Mouse (Mus musculus) neural tube, embryonic 12.5 days (tissue): Measurements from ENCODE around the gene Cmtm1. TPM values are rescaled to one million over a fixed set of nuclear protein-coding genes. Genes with fewer than 3 reads are reported as not detected.
"Not testable (repeated sequence)": the region's sequence is repeated elsewhere in the genome, so short reads cannot be mapped to it uniquely, and the experiment has no call there.

Experiments
- ATAC-seq: fragments of 200-750 bp; cut with Nextera tagmentation; 2 replicates; pipeline ENCODE4 v1.8.0; 2017; ENCODE audit warnings: low read depth, mild to moderate bottlenecking, moderate TSS enrichment, moderate library complexity; ENCODE audit not compliant: low FRiP score
- H3K27ac ChIP-seq: fragments of 300-500 bp; sonication (generic); 2 replicates; pipeline ENCODE4 v1.5.1; 2016
- H3K27me3 ChIP-seq: fragments of 300-500 bp; sonication (generic); replicated peaks from 2 replicates; pipeline ENCODE4 v1.6.1; 2016; ENCODE audit warnings: mild to moderate bottlenecking
- H3K36me3 ChIP-seq: fragments of 300-500 bp; sonication (generic); 2 replicates; pipeline ENCODE4 v1.6.1; 2016; ENCODE audit warnings: mild to moderate bottlenecking
- H3K4me1 ChIP-seq: fragments of 300-500 bp; sonication (generic); 2 replicates; pipeline ENCODE4 v1.6.1; 2016
- H3K4me2 ChIP-seq: fragments of 300-500 bp; sonication (generic); replicated peaks from 2 replicates; pipeline ENCODE4 v1.6.1; 2016; ENCODE audit warnings: mild to moderate bottlenecking
- H3K4me3 ChIP-seq: fragments of 300-500 bp; sonication (generic); 2 replicates; pipeline ENCODE4 v1.5.1; 2016
- H3K9ac ChIP-seq: fragments of 300-500 bp; sonication (generic); 2 replicates; pipeline ENCODE4 v1.6.1; 2016; ENCODE audit warnings: mild to moderate bottlenecking
- H3K9me3 ChIP-seq: fragments of 300-500 bp; sonication (generic); 2 replicates; pipeline ENCODE4 v1.6.1; 2016; ENCODE audit warnings: mild to moderate bottlenecking
- WGBS: fragments of 180-500 bp; shearing (Covaris S2); methylation state at CpG from one replicate; pipeline ENCODE4 v1.1.7; 2016; 5-methylcytosine and 5-hydroxymethylcytosine counted together
- polyA plus RNA-seq: library from polyadenylated mRNA; unstranded; fragments of >200 nt; fragmentation: Nextera tagmentation; extraction: Ambion mirVana; gene quantifications from 2 replicates; pipeline ENCODE4 v1.2.1, GENCODE M21; 2016

Cmtm1 gene
- not detected in 2 replicates for polyA plus RNA-seq

GRCm38 (mm10) chr8:104309441-104310155 lies at the start of gene Cmtm1, which contains the start of gene Gm45711:
Gene Cmtm1 (minus strand): TSS chr8:104310145.
Gene Gm45711 (minus strand): TSS chr8:104310081.
- H3K27me3 ChIP-seq, H3K4me2 ChIP-seq: not testable (repeated sequence)
- WGBS = 90% methylated on average over 36 of the region's 36 CpGs

GRCm38 (mm10) chr8:104358637-104359036 lies 48.7 kb upstream of the Cmtm1 start:
- no peak for ATAC-seq
- Histone ChIP-seq H3K4me2 (no peak overlapping the region), H3K9me3 (no peaks in the 10 kb centered on the region), H3K27ac (no peak overlapping the region), H3K4me3 (no peak overlapping the region), H3K9ac (no peak overlapping the region), H3K27me3 (no peaks in the 10 kb centered on the region), H3K4me1 (peaks cover 7% of the 10 kb centered on the region), H3K36me3 (peaks cover 18% of the 10 kb centered on the region)
- WGBS = 81% methylated on average over 3 of the region's 3 CpGs

More at GRCm38 (mm10) chr8:104309441-104310155, at the start of gene Cmtm1, which contains the start of gene Gm45711:
- H3K9me3 ChIP-seq, H3K9ac ChIP-seq, H3K4me3 ChIP-seq, H3K27ac ChIP-seq, H3K36me3 ChIP-seq, H3K4me1 ChIP-seq, ATAC-seq: not testable (repeated sequence)

- Histone ChIP-seq H3K27ac (no peak overlapping the region), H3K9ac (no peak overlapping the region)
- 91% methylated on average over 10 of the region's 10 CpGs for WGBS
These were observed 44.6 kb upstream of the Cmtm1 start for GRCm38 (mm10) chr8:104354504-104354903.

GRCm38 (mm10) chr8:104353186-104353585 lies 43.2 kb upstream of the Cmtm1 start:
- no peaks in the 10 kb centered on the region for H3K9me3 ChIP-seq
- 65% methylated on average over 5 of the region's 5 CpGs for WGBS
- no peak overlapping the region for H3K9ac ChIP-seq
- no peak overlapping the region for H3K4me3 ChIP-seq
- no peak overlapping the region for H3K4me2 ChIP-seq
- H3K4me1 ChIP-seq = no peaks in the 10 kb centered on the region
- H3K27ac ChIP-seq = no peak overlapping the region
- no peaks in the 10 kb centered on the region for H3K27me3 ChIP-seq
- H3K36me3 ChIP-seq = peaks cover 23% of the 10 kb centered on the region
- peak; percentile 48; the same call in 1 of the 2 replicates for ATAC-seq

More at GRCm38 (mm10) chr8:104354504-104354903, 44.6 kb upstream of the Cmtm1 start:
- H3K4me1 ChIP-seq = no peaks in the 10 kb centered on the region
- no peak overlapping the region for H3K4me2 ChIP-seq
- no peaks in the 10 kb centered on the region for H3K9me3 ChIP-seq
- no peak for ATAC-seq
- no peaks in the 10 kb centered on the region for H3K27me3 ChIP-seq
- no peak overlapping the region for H3K4me3 ChIP-seq
- peaks cover 23% of the 10 kb centered on the region for H3K36me3 ChIP-seq

GRCm38 (mm10) chr8:104350047-104350446 lies 40.1 kb upstream of the Cmtm1 start:
- no peak for ATAC-seq
- no peaks in the 10 kb centered on the region for H3K27me3 ChIP-seq
- no peak overlapping the region for H3K4me3 ChIP-seq
- no peak overlapping the region for H3K4me2 ChIP-seq
- peaks cover 22% of the 10 kb centered on the region for H3K36me3 ChIP-seq
- no peak overlapping the region for H3K9ac ChIP-seq
- 90% methylated on average over 13 of the region's 13 CpGs for WGBS
- no peak overlapping the region for H3K27ac ChIP-seq
- no peaks in the 10 kb centered on the region for H3K9me3 ChIP-seq
- H3K4me1 ChIP-seq = no peaks in the 10 kb centered on the region

GRCm38 (mm10) chr8:104348971-104349370 lies 39.0 kb upstream of the Cmtm1 start:
- WGBS = 93% methylated on average over 5 of the region's 5 CpGs
- H3K9me3 ChIP-seq = no peaks in the 10 kb centered on the region
- no peaks in the 10 kb centered on the region for H3K4me1 ChIP-seq
- H3K9ac ChIP-seq = no peak overlapping the region
- peaks cover 14% of the 10 kb centered on the region for H3K36me3 ChIP-seq
- no peak overlapping the region for H3K4me3 ChIP-seq
- H3K27me3 ChIP-seq = no peaks in the 10 kb centered on the region
- H3K4me2 ChIP-seq = no peak overlapping the region
- no peak for ATAC-seq
- no peak overlapping the region for H3K27ac ChIP-seq

GRCm38 (mm10) chr8:104346706-104347105 lies 36.8 kb upstream of the Cmtm1 start:
- Histone ChIP-seq H3K27ac (no peak overlapping the region), H3K4me2 (no peak overlapping the region), H3K27me3 (no peaks in the 10 kb centered on the region), H3K4me3 (no peak overlapping the region), H3K36me3 (peaks cover 10% of the 10 kb centered on the region), H3K4me1 (no peaks in the 10 kb centered on the region), H3K9ac (no peak overlapping the region), H3K9me3 (no peaks in the 10 kb centered on the region)
- no peak for ATAC-seq
- 60% methylated on average over 12 of the region's 12 CpGs for WGBS

- no peak overlapping the region for H3K27ac ChIP-seq
- H3K9me3 ChIP-seq = no peaks in the 10 kb centered on the region
- peaks cover 15% of the 10 kb centered on the region for H3K4me1 ChIP-seq
- no peak overlapping the region for H3K9ac ChIP-seq
- no peak overlapping the region for H3K4me2 ChIP-seq
- peaks cover 10% of the 10 kb centered on the region for H3K36me3 ChIP-seq
- H3K4me3 ChIP-seq = no peak overlapping the region
- ATAC-seq = no peak
- no peaks in the 10 kb centered on the region for H3K27me3 ChIP-seq
- 97% methylated on average over 5 of the region's 5 CpGs for WGBS
These were observed 34.7 kb upstream of the Cmtm1 start for GRCm38 (mm10) chr8:104344622-104345021.

- no peaks in the 10 kb centered on the region for H3K9me3 ChIP-seq
- H3K4me1 ChIP-seq = peaks cover 19% of the 10 kb centered on the region
- H3K4me3 ChIP-seq = no peak overlapping the region
- H3K36me3 ChIP-seq = peaks cover 10% of the 10 kb centered on the region
- no peak overlapping the region for H3K4me2 ChIP-seq
- peak; percentile 19; the same call in 1 of the 2 replicates for ATAC-seq
- 14% methylated on average over 7 of the region's 7 CpGs for WGBS
- no peak overlapping the region for H3K27ac ChIP-seq
- no peak overlapping the region for H3K9ac ChIP-seq
- H3K27me3 ChIP-seq = no peaks in the 10 kb centered on the region
These were observed 34.0 kb upstream of the Cmtm1 start for GRCm38 (mm10) chr8:104343957-104344356.

GRCm38 (mm10) chr8:104342426-104342825 lies 32.5 kb upstream of the Cmtm1 start:
- Histone ChIP-seq H3K9me3 (no peaks in the 10 kb centered on the region), H3K4me2 (no peak overlapping the region), H3K27me3 (no peaks in the 10 kb centered on the region), H3K9ac (no peak overlapping the region), H3K27ac (no peak overlapping the region), H3K4me1 (peaks cover 19% of the 10 kb centered on the region), H3K4me3 (no peak overlapping the region), H3K36me3 (peaks cover 4% of the 10 kb centered on the region)
- ATAC-seq = no peak
- WGBS = 81% methylated on average over 5 of the region's 5 CpGs

- Histone ChIP-seq H3K4me2 (peak overlapping the region; percentile 80), H3K27me3 (no peaks in the 10 kb centered on the region), H3K4me3 (no peak overlapping the region), H3K9ac (no peak overlapping the region), H3K27ac (no peak overlapping the region), H3K9me3 (no peaks in the 10 kb centered on the region), H3K4me1 (peaks cover 19% of the 10 kb centered on the region), H3K36me3 (peaks cover 2% of the 10 kb centered on the region; the same call in 1 of the 2 replicates)
- ATAC-seq = no peak
- WGBS = 52% methylated on average over 6 of the region's 6 CpGs
These were observed 31.7 kb upstream of the Cmtm1 start for GRCm38 (mm10) chr8:104341678-104342077.

- peak; percentile 69 for ATAC-seq
- Histone ChIP-seq H3K27ac (peak overlapping the region; percentile 20; the same call in 1 of the 2 replicates), H3K4me3 (peak overlapping the region; percentile 57), H3K4me1 (peaks cover 19% of the 10 kb centered on the region), H3K9ac (peak overlapping the region; percentile 77), H3K27me3 (no peaks in the 10 kb centered on the region), H3K36me3 (no peaks in the 10 kb centered on the region), H3K9me3 (no peaks in the 10 kb centered on the region), H3K4me2 (peak overlapping the region; percentile 80)
- WGBS = 2% methylated on average over 24 of the region's 24 CpGs
These were observed 31.2 kb upstream of the Cmtm1 start for GRCm38 (mm10) chr8:104341106-104341561.
